Mouse (Mus musculus): ENCODE measurements around the gene Fbxo6.

The Fbxo6 gene

DNA sequence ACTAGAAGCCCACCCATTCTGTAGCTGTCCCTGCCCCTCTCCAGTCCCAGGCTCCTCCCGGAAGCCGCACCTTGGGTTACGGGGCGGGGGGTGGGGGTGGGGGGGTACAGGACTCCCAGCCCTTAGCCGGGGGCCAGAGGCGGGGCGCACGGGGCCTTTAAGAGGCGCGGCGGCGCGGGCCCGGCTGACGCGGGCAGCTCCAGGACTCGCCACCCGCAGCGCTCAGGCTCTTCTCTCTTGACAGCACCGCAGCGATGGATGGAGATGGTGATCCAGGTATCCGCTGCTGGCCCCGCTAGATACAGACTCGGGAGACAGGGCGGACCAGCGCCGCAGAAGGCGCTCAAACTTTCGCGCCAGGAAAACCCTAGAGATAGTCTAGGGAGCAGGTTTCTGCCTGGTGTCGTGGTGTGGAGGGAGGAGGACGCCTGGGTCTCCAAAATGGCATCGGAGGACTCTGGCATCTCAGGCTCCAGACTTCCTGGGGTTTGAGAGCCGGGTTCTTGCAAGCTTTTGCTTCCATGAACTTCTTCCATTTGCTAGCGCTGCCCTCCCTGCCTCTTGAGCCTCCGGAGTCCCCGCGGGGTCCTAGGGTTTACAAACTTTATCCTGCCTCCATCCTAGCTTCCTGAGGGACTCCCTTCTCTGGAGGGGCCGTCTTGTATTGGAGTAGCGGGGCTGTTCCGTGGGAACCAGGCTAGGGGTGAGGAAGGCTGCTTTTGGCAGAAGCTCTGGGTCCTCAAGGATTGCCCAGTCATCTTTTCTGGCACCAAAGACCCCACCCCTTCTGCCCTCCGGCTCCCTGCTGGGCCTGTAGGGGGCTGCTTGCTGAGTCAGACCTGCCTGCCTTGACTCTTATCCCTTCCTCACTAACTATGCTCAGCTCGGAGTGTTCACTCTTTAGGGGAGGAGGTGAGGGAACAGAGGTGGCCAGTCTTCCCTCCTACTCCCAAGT is 8.8 kb upstream of the Fbxo6 start, which contains the start of the genes Fbxo44 and Fbxo2:
Gene Fbxo44, minus strand, starts transcription at position 47 of the 955 bp plus-strand sequence.
Gene Fbxo2, plus strand, starts transcription at position 186 of the 955 bp plus-strand sequence.
- no peak for DNase-seq (ENCODE audit: low spot score)

- DNase-seq (ENCODE audit: low spot score) = peak; percentile 88
Observed at GRCm38 (mm10) chr4:148159544-148160435, 7.8 kb upstream of the Fbxo6 start.

DNA sequence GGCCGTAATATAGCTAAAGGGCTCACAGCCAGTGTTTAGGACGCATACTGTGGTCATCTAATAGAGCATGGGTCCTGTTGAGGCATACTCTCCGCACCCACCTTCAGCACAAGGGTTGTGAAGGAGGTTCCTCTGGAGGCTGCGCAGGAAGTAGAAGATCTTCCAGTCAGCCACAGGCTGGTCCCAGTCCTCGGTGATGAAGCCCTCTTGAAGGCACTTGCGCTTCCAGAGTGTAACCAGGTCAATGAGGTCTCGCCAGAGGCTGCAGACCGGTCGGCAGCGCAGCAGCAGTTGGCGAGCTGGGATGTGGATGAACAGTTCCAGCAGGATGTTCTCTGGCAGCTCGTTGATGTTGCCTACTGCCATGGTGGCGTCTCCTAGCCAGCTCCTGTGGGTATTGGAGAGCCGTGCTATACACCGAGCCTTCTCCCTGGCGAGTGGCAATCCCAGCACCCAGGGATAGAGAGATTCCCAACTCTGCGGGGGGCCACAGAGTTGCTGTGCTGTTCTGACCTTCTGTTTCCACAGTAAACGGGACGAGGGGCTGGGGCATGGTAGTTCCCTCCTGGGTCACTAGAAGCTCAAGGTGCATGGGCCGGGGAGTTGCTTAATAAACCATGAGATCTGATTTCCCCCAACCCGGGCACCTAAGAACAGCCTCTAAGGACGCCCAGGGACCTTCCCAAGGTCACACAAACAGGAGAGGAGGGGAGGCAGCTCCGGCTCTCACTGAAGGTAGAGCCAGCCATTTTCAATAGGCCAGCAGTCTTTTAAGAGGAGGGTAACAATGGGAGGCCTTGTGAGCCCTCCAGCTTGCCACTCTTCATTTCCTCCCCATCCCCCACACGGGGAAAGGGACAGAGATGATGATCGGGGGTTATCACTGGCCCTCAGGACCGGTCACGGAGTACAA is 6.8 kb upstream of the Fbxo6 start:
- DNase-seq (ENCODE audit: low spot score) = no peak

- DNase-seq (ENCODE audit: low spot score) = no peak
Observed at GRCm38 (mm10) chr4:148154982-148155381, 3.0 kb upstream of the Fbxo6 start.

DNA sequence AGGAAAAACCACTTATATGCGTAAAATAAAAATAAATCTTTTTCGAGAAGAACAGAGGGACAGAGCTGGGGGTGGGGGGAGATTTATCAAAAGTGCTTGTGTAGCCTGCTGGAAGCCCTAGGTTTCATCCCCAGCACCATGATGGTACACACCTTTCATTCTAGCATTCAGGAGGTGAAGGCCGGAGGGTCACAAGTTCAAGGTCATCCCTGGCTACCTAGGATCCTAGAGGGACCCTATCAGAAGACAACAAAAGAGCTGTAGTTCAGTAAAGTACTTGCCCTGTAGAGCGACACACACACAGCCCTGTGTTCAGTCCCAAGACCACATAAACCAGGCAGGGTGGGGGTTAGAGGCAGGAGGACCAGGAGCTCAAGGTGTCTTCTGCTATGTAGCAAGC is 2.1 kb upstream of the Fbxo6 start:
- DNase-seq (ENCODE audit: low spot score) = no peak

- no peak for DNase-seq (ENCODE audit: low spot score)
Observed at GRCm38 (mm10) chr4:148152547-148152946, 607 bp upstream of the Fbxo6 start.

- DNase-seq (ENCODE audit: low spot score) = no peak
Observed at GRCm38 (mm10) chr4:148150953-148151266, 1.0 kb downstream of the Fbxo6 start.

DNA sequence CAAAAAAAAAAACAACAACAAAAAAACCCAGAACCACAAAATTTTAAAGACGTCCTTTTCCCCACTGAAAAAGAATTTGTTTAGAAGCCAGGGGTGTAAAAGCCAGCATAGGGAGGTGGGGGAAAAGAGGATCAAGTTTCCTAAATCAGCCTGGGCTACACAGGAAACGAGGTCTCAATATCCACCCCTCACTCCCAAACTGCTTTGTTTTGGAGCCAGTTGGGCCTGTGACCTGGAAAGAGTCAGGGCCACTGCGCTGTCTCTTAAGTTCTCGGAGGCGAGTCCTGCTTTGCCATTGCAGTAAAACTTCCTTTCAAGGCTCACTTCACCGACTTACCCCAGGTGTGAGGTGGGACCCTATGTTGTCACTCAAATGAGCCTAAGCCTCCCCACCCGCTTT is 1.7 kb downstream of the Fbxo6 start:
- DNase-seq (ENCODE audit: low spot score) = no peak

DNA sequence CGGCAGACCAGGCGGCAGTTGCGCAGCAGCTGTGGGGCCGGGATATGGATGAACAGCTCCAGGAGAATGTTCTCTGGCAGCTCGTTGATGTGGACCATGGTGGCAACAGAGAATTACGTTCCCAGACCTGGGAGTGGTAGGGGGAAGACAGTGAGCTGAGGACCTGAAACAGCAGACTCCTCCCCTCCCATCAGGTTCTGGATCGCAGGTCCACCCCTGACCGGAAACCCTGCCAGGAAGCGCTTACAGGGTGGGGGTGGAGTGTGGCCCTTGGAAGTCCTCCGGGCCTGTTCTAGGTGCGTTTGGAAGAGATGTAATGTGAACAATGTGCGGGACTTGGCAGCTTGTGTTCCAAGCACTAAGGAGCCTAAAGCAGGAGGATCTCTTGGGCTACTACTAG is 2.4 kb downstream of the Fbxo6 start:
- no peak for DNase-seq (ENCODE audit: low spot score)

DNA sequence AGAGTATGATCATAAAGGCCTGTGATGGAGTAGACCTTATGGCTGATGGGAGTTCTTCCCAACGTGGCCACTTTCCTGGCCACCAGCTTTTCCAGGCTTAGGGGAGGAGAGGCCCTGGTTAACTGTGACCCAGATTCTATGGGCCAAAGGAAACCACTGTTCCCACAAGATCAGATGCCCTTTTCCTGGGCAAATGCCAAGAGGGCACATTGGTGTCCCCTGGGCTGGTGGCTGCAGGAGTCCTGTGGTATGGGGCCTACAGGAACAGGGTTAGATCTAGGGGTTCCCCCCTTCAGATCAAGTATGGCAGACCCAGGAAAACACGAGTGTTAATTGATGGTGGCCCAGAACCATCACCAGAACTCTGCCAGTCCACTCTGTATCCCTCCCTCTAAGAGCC is 4.2 kb downstream of the Fbxo6 start:
- DNase-seq (ENCODE audit: low spot score) = no peak

DNA sequence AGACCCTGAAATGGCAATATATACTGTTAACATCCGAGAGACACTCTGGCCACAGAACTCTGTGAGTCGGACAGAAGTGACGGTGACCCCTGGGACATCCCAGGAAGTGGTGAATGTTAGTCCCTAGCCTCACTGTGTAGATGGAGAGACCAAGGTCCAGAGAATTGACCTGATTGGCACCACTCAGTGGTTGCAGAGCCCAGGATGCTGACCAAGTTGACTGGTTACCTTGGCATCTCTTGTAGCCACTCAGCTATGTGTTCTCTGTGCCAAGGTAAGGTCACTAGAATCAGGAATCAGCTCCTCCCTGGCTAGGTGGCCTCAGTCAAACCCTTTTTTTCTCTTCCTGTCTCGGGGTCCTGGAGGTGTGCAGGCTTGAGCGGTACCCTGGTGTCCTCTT is 8.2 kb downstream of the Fbxo6 start:
- no peak for DNase-seq (ENCODE audit: low spot score)

DNA sequence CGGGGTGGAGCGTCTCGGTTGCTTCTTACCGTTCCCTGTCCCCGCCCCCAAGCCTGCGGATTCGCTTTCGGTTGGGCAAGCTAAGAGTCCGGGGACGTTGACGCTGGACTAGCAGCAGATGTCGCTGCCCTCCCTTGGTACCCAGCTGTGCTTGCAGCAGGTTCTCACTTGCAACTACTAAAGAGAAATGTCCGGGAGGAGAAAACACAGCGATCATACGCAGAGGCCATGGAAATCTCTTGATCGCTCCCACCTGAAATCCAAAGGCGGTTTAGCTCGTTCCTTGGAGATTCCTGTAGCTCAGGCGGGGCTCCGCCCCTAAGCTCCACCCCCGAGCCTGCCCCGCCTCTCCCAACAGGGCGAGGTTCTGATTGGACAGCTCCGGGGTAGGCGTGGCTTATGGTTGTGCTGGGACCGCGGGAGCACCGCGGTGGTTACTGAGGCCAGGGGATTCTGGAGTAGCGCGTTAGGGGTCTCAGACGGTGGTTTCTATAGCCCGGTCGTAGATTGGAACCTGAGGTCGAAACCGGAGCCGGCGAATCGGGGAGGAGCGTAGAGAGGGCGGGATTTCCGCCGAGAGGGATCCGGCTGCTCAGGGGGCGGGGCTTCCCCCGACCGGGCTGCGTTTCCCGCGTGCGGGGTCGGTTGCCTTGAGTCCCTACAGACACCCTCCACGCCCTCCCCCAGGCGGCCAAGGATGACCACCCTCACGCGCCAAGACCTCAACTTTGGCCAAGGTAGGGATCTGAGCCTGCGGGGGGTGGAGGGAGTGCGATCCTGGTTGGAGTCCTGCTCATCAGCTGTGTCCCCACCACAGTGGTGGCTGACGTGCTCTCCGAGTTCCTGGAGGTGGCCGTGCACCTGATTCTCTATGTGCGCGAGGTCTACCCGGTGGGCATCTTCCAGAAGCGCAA is 11.6 kb downstream of the Fbxo6 start:
- peak; percentile 92 for DNase-seq (ENCODE audit: low spot score)

DNA sequence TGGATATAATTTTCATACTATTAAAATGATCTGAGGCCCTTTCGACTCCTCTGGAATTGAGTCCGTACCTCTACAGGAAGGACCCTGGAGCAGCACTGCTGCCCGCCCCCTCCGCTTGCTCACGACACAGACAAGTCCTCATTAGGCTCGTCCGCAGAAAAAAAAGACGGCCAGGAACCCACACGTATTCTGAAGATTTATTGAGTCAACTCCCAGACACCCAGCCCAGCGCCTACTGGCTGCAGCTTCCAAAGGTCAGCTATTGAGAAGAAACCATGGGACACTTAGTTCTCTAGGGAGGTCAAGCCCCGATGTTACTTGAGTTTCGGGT is 12.2 kb downstream of the Fbxo6 start:
- DNase-seq (ENCODE audit: low spot score) = no peak

DNA sequence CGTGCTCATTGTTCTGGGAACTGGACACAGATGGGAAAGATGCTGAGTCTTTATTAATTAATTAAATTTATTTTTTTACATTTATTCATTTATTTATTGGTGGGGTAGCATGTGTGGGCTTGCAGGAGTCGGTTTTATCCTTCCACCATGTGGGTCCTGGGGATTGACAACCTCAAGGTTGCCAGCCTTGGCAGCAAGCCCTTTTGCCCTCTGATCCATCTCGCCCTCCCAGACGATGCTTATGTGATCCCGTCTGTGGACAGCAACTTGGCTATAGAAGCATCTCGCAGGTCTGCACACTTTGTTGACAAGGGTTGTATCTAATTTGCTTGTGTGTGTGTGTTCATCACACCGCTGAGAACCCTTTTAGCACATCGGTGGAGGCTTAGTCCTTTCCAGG is 14.4 kb downstream of the Fbxo6 start:
- DNase-seq (ENCODE audit: low spot score) = no peak

- DNase-seq (ENCODE audit: low spot score) = no peak
Observed at GRCm38 (mm10) chr4:148134988-148135387, 17.0 kb downstream of the Fbxo6 start.

DNA sequence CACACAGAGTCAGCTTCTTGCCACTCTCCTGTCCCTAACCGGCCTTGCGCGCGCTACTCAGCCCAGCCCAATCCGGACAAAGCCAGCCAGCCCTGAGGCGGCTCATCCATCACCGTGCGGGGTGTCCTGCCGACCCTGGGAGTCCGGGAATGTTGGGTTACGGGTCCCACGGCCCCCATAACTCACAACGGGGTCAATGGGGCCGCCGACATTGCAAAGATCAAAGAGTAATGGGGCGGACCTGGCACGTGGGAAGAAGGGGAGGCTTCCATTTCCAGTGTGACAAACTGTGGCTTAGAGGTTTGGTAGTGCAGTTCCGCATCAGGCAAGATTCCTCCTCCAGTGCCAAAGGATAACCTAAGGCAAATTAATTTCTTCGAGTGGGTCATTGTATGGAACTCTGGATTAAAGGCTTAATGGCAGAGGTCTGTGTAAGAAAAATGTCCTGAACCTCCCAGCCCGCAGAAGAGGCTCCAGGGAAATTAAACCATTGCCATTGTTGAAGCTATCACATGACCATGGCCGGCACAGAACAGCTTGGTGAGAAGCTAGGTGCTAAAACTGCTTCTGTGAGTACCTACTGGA is 20.4 kb downstream of the Fbxo6 start:
- no peak for DNase-seq (ENCODE audit: low spot score)

DNA sequence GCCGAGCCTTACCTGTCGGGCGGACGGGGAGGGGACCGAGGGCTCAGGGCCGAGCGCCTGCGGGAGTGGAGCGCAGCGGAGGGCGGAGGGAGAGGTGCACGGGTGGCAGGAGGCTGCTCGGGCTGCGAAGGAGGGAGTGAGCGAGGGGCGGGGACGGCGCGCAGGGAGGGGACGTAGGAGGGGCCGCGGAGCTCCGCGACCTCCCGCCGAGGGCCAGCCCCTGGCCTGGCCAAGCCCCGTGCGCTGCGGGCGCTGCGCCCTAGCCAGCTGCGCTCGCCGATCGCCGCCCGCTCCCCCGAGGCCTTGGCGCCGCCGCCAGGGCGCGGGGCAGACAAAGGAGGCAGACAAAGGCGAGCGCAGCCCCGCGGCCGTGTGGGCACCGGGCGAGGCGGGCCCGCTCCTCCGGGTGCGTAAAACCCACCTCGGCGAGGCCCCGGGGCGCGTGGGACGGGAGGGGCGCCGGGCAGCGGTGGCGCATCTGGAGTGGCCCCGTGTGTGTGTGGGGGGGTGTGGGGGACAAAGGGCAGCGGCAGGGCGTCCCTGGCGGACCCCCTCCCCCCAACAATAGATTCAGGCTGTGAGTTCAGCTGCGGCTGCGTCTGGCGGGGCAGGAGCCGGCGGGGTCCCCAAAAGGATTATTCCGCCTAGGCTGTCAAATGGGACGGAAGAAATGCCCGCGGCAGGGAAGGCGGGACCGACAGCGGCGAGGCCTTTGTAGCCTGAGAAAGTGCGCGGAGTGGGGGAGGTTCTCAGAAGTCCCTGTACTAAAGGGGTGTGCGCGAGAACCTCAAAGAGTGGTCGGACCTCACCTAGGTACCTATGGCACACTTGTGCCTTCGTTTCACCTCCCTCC is 21.2 kb downstream of the Fbxo6 start, which contains the start of gene Draxin:
Gene Draxin, minus strand, starts transcription at position 138 of the 853 bp plus-strand sequence.
- peak; percentile 65 for DNase-seq (ENCODE audit: low spot score)

- DNase-seq (ENCODE audit: low spot score) = no peak
Observed at GRCm38 (mm10) chr4:148130133-148130532, 21.8 kb downstream of the Fbxo6 start, which contains the start of gene Mad2l2. Gene Mad2l2 (plus strand): TSS chr4:148130384.

GRCm38 (mm10) chr4:148128672-148129071 is 23.3 kb downstream of the Fbxo6 start:
- DNase-seq (ENCODE audit: low spot score) = no peak

Data from testis, postnatal 14 days (tissue).